Mouse (Mus musculus): ENCODE results near the gene Dcaf12.

GRCm38 (mm10) chr4:41346011-41346410 is 31.3 kb upstream of the Dcaf12 start:
- TF ChIP-seq POLR2A (IDR thresholded peaks at IDR 0.05; ENCODE audit: borderline replicate concordance, low read depth, low read length) (no peak), CTCF (IDR thresholded peaks at IDR 0.05; ENCODE audit: low read depth, low read length) (no peak)

All from bone marrow macrophage, adult 2 months (primary cell).